In the genomic region with DNA sequence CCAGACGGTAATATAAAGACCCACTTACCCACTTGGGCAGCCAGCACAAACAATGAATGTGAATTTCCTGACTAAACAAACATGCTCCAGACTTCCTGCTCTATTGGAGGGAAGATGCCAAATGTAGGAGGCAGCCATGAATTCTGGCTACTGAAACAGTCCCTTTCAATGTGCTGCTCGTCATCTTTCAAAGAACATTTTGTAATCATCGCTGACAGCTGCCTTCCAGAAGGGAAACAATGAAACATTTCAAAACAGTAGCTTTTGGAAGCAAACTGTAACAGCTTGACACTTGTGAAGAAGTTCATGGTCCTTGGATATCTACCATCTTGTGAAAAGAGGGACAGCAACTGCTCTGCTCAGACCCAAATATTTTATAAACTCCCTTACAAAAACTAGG, we compare ENCODE assay signal across 15 mouse cellular contexts.
DNase-seq lines count a peak whose midpoint lies in the region; ATAC-seq lines count a peak whose summit lies in the region.
"Had no signal": no experiment of that assay in that cellular context is flagged by ENCODE, and none has a peak within 500 bp of the region (broad histone marks: within the 10 kb centered on the region; RNA-seq: fewer than 3 reads in every experiment).

No protein-coding gene starts in this region.

- WGBS in heart, embryonic 10.5 days: 58% methylated on average over 3 of the region's 3 CpGs
- 27% methylated on average over 3 of the region's 3 CpGs for WGBS in forebrain, embryonic 16.5 days

- intact Hi-C loops in heart, postnatal 14 days (cut with DNase I): no loop called here

- no peaks in the 10 kb centered on the region for H3K36me3 ChIP-seq in heart, embryonic 10.5 days
- H3K36me3 ChIP-seq in forebrain, embryonic 16.5 days (ENCODE audit: control insufficient read depth, insufficient read depth): no peaks in the 10 kb centered on the region
- H3K36me3 ChIP-seq: embryonic facial prominence, embryonic 15.5 days; heart, embryonic 13.5 days; midbrain, embryonic 12.5 days had no signal

- peak; percentile 2 to 4 for DNase-seq in heart, postnatal 14 days
- no peak for DNase-seq in heart, embryonic 10.5 days (ENCODE audit: low spot score)
- peak; percentile 58 for DNase-seq in brain, adult 2 months (ENCODE audit: low read depth, low spot score)
- DNase-seq in layer of hippocampus, postnatal 36 days: peak; percentile 48 to 55
- DNase-seq in frontal cortex, postnatal 36 days (ENCODE audit: low spot score in 2 of 2): no peak
- DNase-seq in cerebellum, adult 11 months: no peak
- DNase-seq: adrenal gland, adult 8-10 months; cerebellum, postnatal 14 days; kidney, postnatal 10 days; liver, postnatal 0 days had no signal

- peak; percentile 91 for ATAC-seq in forebrain, embryonic 16.5 days
- ATAC-seq: inflammation-experienced regulatory T-cells, adult 6 months; liver, postnatal 0 days had no signal

- H3K9me3 ChIP-seq in heart, embryonic 10.5 days: no peaks in the 10 kb centered on the region
- H3K9me3 ChIP-seq in forebrain, embryonic 16.5 days (ENCODE audit: control insufficient read depth, low read length): no peaks in the 10 kb centered on the region
- H3K9me3 ChIP-seq: embryonic facial prominence, embryonic 15.5 days; heart, embryonic 13.5 days; midbrain, embryonic 12.5 days had no signal

- no peak overlapping the region for H3K27ac ChIP-seq in heart, embryonic 10.5 days
- no peak overlapping the region for H3K27ac ChIP-seq in forebrain, embryonic 16.5 days (ENCODE audit: low read length)
- H3K27ac ChIP-seq: embryonic facial prominence, embryonic 15.5 days; heart, embryonic 13.5 days; midbrain, embryonic 12.5 days had no signal

- H3K27me3 ChIP-seq in heart, embryonic 10.5 days (ENCODE audit: insufficient read depth, poor library complexity, severe bottlenecking): no peaks in the 10 kb centered on the region
- H3K27me3 ChIP-seq in forebrain, embryonic 16.5 days (replicated peaks; ENCODE audit: control insufficient read depth, insufficient read depth, low read length): no peaks in the 10 kb centered on the region
- H3K27me3 ChIP-seq: embryonic facial prominence, embryonic 15.5 days; heart, embryonic 13.5 days; midbrain, embryonic 12.5 days had no signal

- H3K4me1 ChIP-seq in heart, embryonic 10.5 days: no peaks in the 10 kb centered on the region
- peaks cover 4% of the 10 kb centered on the region for H3K4me1 ChIP-seq in forebrain, embryonic 16.5 days (replicated peaks; ENCODE audit: control insufficient read depth, insufficient read depth, low read length)
- H3K4me1 ChIP-seq: embryonic facial prominence, embryonic 15.5 days; heart, embryonic 13.5 days; midbrain, embryonic 12.5 days had no signal

- H3K4me3 ChIP-seq in heart, embryonic 10.5 days: no peak overlapping the region
- no peak overlapping the region for H3K4me3 ChIP-seq in forebrain, embryonic 16.5 days (replicated peaks; ENCODE audit: low read length)
- H3K4me3 ChIP-seq: embryonic facial prominence, embryonic 15.5 days; heart, embryonic 13.5 days; midbrain, embryonic 12.5 days had no signal

- no peak overlapping the region for H3K4me2 ChIP-seq in forebrain, embryonic 16.5 days (ENCODE audit: low read length)
- H3K4me2 ChIP-seq: embryonic facial prominence, embryonic 15.5 days; heart, embryonic 13.5 days; midbrain, embryonic 12.5 days had no signal

- no peak overlapping the region for H3K9ac ChIP-seq in forebrain, embryonic 16.5 days (replicated peaks; ENCODE audit: low read depth, low read length)
- H3K9ac ChIP-seq: embryonic facial prominence, embryonic 15.5 days; heart, embryonic 13.5 days; liver, postnatal 0 days; midbrain, embryonic 12.5 days had no signal

Comparison
In these comparisons a context has a peak if more than half of its experiments do, and no peak if none do; other contexts are left out.
1. DNase-seq: peak in heart, postnatal 14 days (2 of 2), brain, adult 2 months (single experiment) and layer of hippocampus, postnatal 36 days (2 of 2); none in heart, embryonic 10.5 days (single experiment), frontal cortex, postnatal 36 days (0 of 2) and cerebellum, adult 11 months (single experiment).